Mouse (Mus musculus) ES-Bruce4 (cell line): ENCODE data around the gene Zbtb12.

Source experiments
- CTCF ChIP-seq: IDR thresholded peaks from one replicate; pipeline ENCODE4 v1.8.1; 2011; ENCODE audit warnings: low read depth, low read length
- EP300 ChIP-seq: IDR thresholded peaks from 2 replicates; pipeline ENCODE4 v1.6.1; 2011; ENCODE audit warnings: low read depth, low read length; ENCODE audit not compliant: insufficient read depth

DNA sequence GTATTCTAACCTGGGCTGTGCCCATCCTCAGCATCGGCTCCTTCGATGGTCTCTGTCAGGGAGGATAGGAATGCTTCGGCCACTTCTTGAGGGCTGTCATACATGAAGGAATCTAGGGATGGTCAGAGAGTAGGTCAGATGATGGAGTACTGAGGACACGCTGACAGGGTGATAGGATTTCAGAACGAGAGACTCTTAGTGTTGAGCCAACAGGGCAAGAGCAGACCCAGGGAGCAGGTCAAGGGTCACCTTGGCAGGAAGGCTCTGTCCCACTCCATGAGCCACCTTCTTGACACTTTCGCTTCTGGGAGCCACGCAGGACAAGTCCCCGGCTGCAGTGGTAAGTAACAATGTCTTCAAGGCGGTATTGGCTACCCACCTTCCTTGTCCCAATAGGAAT, 18.8 kb upstream of the Zbtb12 start:
- TF ChIP-seq EP300 (no peak), CTCF (no peak)
